Mouse (Mus musculus): ENCODE data around the gene Ppp1r1b.

The Ppp1r1b gene

DNA sequence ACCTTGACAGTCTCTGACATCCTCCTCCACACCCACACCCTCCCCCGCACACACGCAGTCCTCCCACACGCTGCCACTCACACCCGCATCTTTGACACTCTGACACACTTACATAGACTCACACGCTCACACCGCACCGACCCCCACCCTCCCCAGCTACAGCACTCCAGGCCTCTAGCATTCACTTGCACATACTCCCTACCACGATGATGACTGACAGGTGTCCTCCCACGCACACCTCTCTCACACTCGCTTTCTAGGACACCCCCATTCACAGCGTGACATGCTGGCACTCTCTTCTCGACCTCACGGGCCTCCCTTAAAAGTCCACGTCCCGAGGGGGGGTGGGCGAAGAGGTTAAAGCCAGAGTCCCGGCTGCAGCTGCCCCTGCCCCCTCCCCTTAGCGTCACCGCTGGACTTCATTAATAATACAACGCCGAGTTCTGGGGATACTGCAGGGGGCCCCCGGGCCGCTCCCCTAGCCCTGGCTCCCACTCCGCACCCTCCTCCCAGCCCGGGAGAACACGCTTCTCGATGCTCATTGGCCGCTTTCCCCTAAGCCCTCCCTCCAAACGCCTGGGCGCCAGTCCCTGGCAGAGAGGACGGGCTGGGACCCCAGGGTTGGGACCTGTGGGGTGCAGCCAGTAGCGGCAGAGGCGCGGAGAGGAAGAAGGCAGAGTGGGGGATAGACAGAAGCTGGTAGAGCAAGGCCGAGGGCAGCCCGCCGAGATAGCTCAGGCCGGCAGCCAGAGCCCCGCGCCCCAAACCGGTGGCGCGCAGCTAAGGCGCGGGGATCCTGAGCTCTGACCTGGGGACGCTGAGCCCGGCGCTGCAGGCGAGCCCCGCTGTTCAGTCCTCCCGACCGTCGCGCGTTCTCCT, at the start of gene Ppp1r1b:
TSS of gene Ppp1r1b (plus strand) at position 322 of the 879 bp plus-strand sequence.
- DNase-seq: peak; percentile 52 to 62

DNA sequence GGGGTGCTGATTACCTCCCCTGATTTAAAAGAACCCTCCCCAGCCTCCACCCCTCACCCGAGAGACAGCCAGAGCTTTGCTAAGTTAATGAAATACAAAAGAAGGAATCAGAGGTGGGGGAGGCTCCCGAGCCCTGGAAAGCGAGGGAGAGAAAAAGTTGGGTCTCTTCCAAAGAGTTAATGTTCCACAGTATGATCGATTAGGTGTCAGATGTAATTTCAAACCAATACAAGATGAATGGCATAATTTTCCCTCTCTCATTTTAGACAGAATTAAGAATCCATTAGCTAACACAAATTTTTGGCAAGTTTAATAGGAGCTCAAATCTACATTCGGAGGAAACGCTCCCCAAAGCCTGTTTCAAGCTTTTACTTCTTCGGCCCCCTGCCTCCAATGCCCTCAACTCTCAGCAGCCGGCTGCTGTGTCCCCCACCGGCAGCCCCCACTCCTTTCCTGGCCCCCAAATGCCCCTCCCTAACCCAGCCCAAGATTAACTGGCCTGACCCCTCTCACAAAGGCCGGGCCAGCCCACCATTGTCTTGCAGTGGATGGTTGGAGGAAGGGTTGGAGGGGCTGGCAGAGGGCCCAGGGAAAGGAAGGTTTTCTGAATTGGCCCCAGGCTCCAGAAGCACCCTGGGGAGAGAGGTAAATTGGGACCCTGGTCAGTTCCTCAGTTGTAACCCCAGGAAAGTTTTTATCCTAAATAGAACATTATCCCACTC, 49.6 kb upstream of the Ppp1r1b start:
- DNase-seq: no peak

DNA sequence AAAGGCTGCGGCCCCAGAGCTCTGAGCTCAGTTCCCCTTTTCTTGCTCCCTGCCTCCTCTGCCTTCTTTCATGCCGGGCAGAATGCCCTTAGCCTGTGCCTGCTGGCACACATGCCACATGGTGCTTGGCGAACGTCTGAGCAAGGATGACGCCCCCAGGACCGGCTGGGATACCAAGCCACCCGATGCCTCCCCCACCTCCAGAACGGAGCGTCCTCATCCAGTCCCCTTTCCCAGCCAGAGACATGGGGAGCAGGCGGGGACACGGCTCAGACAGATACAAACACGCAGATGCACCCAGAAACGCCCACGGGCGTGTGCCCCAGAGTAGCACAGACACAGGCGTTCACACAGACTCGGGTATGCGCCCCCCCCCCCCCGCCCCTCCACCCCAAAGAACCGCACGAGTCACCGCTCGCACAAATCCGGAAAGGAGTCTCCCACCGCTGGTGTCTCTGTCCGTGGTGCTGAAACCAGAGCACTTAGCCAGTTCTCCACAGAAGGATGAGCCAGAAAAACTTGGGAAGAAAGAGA, 34.3 kb upstream of the Ppp1r1b start:
- DNase-seq: no peak

DNA sequence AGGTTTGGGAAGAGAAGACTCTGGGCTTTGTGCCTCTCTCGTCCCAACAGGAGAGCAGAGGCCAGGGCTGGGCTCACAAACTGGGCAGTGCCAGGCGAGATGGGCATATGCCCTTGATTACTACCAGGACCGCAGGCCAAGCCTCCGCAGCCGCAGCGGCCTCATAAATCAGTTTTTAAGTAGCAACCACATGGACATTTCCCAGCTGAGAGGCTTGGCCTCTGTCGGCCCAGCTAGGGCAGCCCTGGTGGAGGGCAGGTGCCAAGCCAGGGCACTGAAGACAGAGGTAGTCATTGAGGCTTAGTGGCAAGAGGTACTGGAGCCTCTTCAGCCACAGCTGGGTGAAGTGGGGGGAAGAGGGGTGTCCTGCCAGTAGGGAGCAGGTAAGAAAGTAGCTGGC, 30.7 kb upstream of the Ppp1r1b start:
- no peak for DNase-seq

DNA sequence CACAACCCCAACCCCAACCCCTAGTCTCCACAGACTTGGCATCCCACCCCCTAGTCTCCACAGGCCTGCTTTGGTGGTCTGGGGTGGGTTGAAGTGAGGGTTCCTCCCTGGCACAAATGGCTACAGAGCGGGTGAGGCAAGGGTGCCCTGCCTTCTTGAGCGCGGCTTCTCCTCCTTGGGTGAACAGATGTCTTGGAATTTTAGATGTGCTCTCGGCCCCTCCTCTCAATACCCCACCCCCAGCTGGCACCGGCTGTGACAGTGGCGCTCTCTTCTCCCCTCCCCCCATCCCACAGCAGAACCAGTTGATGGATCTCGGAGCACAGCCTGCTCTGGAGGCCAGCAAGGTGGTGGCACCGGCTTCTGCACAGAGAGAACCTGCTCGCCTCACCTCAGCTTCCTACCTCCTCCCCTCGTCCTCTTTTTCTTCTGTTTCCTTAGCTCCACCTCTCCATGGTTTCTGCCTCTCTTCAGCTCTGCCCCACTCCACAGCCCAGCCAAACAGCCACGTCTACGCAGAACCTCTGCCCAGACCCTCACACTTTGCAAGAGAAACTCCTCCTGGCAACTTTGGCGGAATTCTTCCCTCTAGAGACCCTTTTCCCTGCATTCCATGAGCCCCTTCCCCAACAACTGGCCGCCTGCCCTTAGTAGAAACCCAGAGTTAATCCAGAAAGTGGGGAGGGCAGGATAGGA, 29.6 kb upstream of the Ppp1r1b start:
- no peak for DNase-seq

DNA sequence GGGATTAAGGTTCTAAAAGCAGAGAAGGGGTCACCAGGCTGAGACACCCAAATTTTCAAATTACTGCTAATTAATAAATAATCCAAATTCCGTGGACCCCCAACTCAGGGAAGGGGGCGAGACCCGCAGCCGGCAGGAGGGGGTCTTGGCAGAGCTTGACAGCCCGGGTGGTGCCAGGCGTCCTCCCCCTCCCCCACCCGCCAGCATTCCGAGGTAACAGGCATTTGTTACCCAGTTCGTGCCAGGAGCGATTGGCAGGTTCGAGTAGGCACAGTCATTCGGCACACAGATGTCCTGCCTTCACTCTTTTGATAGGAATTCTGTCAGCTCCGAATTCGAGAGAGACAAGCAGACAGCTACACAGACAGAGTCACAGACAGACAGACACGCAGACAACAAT, 29.1 kb upstream of the Ppp1r1b start:
- DNase-seq: no peak

DNA sequence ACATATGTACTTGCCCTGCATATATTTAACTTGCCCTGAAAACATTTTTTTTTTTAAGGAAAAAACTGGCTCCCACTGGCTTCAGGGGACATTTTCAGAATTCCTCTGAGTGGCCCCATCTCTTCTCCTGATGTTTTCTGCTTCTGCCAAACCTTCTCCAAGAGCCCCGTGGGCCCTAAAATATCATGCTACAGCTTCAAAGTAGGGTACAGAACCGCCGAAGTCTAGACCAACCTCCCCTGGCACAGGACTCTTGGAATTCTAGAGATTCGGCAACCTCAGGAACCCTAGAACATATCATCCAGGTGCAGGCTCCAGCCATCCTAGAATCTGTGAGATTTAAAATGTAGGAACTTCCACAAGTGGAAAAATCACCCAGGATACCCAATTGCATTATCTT, 28.7 kb upstream of the Ppp1r1b start:
- no peak for DNase-seq

DNA sequence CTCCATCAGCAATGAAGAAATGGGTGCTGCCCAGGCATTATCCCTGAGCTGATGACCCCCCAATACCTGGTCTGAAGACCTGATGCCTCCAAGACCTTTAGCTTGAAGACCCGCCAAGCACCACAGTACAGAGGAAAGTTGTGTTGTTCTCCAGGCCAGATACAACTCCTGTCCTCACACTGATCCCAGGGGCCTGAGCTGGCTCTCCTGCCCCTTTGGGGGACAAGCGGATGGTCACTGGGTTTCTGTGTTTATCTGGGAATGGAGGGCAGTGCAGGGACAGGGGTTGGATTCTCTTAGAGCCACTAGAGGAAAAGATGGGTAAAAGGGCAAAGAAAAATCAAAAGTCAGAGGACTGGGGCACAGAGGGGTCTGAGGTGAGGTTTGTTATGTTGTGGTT, 28.3 kb upstream of the Ppp1r1b start:
- DNase-seq: no peak

DNA sequence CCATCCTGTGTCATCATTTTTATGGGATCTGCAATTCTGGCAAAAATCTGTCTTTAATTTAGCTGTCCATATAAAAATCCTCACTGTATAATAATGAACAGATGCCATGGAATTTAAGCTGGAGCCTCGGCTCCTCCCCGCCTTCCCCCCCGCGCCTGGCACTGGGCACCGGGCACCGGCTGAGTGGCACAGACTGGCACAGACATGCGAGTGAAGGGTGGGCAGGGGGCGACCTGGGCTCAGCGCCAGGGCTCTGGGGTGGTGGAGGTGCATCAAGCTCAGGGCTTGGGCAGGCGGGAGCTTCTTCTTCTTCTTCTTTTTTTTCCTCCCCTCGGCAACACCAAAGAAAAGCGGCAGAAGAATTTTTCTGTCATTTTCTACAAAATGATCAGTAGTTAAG, 27.8 kb upstream of the Ppp1r1b start:
- DNase-seq: no peak

DNA sequence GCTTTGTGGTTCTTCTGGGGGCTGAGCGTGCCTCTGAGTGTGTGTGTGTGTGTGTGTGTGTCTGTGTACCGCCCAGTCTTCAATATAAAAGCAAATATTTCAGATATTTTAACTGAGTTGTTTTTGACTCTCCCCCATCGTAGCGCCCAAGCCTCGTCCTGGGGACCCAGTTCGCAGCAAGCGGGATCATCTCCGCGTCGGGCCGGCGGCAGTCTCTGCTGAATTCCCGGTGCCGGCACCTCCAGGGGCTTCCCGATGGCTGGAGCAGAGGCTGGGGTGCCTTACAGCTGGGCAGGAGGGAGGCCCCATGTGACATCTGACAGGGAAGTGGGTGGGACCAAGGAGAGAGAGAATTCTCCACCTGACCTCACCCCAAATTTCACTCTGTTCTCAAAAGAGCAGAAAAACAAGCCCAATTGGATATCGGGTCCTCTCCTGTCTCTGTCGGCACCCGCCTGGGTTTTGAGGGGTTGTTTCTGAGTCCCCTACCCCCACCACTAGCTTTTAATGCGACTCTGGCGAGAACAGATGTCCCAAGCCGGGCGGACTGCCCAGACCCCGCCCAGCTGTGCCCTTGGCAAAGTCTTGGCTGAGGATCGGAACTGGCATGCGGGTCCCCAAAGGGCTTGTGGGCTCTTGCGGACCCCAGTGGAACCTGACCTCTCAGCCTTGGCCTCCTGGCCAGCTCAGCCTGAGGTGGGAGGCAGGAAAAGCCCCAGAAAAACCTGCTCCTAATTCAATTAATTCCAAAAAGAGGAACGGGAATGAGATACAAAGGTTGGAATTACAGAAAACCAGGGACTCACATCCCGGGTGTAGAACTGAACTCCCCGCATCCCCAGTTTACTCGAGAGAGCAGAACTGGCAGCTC, 27.2 kb upstream of the Ppp1r1b start:
- DNase-seq: no peak

DNA sequence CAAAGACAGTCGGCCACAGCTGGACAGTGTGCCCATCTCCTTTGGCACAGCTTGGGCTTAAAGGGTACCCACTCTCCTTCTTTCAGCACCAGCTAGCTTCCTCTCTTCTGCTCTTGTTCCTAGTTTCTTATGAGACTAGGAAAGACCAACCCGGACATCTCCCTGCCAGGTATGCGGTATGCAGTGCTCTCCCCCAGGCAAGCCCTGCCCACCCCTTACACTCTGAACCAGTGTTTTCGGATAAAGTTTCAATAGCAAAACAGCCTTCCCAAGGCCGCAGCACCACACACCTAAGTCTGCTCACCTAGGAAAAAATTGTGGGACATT, 26.6 kb upstream of the Ppp1r1b start:
- no peak for DNase-seq

DNA sequence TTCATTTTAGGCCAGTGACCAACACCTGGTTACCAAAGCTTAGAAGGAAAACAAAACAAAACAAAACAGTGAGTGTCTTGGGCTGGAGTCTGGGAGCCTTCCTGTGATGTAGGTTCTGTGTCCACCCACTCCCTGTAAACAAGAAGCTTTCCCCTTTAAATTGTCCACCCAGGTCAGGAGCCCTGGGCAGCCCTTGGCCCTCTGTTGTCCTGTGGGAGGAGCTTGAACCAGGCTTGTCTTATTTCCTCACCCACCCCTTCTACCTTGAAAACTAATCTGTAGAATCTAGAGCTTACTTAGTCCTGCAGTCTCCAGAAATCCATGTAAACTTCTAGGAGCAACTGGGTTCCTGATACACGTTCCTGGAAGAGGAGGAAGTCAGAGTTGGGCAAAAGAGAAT, 26.0 kb upstream of the Ppp1r1b start:
- DNase-seq: no peak

DNA sequence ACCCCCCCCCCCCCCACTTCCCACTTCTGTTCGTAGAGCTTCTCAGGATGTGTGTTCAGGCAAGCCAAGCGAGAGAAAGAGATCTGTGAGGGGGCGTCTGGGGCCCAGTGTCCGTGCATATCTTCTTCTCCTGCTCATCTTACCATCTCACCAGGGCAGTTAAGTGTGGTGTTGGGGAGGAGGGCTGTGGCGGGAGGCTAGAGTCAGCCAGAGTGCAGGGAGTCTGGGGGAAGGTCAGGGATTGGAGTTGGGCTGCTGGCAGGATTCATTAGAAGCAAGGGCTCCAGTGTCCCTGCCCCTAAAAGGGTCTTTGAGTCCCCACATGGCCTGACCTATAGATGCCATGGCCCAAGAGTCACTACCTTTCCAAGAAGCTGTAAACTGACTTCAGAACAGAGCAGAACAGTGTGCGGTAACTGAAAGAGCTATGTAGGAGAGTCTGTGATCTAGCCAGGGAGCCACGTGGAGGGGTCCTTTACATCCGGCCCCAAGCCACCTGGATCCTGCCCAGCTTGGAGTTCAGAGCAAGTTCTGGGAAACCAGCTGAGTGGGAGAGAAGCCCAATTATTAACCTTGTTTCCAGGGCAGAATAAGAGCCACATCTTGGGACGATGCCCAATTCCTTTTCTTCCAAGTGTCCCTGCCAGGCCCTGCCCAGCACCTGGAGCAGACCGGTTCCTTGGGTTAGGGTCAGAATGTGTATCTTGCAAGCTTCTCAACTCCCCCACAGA, 24.9 kb upstream of the Ppp1r1b start:
- no peak for DNase-seq

DNA sequence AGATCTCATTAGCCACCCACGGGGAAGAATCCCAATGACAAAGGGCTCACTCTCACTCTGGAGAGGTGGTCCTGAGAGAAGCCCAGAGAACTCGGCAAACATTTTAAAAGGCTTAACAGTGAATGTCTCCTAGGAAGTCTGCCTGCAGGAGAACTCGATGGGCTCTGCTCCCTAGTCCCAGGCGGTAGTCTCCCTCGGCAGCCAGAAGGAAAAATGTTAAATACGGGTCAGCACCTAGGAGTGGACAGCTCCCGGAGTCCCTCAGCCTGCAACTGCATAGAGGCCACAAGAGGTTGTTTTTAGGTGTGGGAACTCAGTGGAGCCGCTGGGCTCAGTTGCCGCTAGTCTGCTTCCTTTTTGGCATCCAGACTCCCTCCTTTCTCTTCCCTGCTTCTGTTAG, 24.3 kb upstream of the Ppp1r1b start:
- DNase-seq: no peak

DNA sequence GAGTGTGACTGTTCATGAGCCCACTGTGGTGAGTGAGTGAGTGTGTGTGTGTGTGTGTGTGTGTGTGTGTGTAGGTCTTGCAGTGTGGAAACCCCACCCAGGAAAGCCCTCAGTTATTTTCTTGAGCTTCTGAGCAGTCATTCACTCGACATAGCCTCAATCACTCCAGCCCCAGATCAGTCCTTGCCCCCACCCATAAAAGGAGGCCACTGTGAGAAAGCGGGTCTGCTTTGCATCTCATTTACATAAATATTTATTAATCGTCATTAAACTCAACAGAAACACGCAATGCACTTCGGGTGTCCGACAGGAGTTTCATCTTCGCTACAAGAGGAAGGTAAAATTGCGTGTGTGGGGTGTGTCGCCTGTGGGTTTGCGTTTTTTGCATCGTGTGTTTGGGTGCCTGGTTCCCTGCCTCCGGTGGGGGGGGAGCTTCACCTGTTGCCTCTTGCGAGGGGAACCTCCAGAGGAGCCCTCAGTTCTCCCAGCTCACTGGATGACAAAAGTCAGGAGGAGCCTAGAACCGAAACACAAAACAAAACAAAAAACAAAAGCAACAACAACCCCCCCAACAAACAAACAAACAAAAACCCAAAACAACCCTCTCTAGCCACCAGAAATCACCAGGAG, 22.9 kb upstream of the Ppp1r1b start:
- DNase-seq: no peak

DNA sequence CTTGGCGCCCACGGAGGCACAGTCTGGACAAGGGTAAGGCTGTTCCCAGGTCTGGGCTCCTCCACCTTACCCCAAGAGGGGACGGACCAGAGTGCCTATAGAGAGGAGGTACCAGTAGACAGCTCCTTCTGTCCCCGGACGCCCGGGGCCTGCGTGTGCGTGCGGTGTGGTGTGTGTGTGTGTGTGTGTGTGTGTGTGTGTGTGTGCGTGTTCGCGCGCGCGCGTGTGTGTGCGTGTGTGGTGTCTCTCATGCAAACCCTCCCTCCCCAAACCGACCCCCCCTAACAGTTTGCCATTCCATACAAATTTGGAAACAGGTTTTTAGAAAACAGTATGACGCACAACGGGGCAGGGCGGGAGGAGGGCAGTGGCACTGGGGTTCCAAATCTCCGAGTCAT, 22.4 kb upstream of the Ppp1r1b start:
- DNase-seq: no peak

DNA sequence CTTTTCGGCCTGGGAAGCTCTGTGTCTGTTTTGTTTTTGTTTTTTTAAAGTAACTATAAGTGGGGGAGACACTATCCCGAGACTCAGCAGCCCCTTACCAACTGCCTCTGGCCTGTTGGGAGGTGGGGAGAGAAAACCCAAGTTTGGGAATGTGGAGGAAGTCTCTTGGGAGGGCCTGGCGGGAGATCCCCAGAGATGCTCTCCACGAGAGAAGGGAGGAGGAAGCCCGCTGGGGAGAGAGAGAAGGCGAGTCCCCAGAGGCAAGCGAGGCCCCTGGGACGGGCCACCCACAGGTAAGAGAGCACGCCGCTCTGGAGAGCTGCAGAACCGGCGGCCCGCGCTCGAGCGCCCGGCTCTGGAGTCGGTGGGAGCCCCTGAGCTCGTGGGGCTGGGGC, 21.5 kb upstream of the Ppp1r1b start:
- no peak for DNase-seq

DNA sequence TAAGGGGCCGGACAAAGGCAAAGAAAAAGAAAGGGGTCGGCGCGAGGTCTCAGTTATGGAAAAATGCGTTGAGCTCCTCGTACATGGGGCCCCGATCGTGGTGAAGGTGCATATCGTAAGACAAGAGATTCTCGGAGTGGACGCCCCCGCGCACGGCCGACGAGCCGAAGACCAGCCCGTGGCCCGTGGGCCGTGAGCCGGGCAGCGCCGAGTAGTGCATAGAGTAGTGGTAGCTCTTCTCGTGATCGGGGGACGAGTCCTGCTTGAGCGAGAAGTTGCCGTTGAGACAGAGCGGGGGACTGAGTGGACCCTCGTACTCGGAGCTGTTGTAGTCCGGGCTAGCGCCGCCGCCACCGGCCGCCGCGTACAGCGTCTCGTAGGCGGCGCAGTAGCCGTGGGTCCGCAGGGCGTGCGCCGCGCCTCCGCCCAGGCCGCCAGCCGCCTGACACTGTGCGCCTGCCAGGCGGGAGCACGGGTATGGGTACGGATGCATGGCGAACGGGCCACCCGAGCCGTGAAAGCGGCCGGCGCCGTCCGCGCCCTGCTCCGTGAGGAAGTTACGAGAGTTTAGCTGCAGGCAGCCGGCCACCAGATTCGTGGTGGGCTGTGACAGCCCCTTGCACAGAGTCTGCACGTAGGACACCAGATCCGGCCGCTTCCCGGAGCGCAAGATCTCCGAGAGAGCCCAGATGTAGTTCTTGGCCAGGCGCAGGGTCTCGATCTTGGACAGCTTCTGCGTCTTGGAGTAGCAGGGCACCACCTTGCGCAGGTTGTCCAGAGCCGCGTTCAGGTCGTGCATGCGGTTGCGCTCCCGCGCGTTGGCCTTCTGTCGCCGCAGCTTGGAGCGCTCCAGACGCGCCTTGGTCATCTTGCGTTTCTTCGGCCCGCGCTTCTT, 20.8 kb upstream of the Ppp1r1b start:
- DNase-seq: no peak

DNA sequence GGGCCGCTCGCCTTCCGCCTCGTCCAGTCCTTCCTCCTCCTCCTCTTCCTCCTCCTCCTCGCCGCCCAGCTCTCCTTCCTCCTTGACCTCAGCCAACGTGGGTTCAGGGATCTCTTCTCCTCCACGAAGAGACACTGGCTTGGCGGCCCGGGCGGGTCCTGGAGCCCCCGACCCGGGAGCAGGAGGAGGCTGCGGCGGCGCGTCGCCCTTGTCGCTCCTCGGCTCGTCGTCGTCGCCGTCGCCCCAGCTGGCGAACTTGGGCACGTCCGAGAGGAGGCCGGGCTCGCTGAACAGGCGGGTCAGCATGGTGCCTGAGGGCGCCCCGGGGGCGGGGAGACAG, 20.2 kb upstream of the Ppp1r1b start:
- no peak for DNase-seq

DNA sequence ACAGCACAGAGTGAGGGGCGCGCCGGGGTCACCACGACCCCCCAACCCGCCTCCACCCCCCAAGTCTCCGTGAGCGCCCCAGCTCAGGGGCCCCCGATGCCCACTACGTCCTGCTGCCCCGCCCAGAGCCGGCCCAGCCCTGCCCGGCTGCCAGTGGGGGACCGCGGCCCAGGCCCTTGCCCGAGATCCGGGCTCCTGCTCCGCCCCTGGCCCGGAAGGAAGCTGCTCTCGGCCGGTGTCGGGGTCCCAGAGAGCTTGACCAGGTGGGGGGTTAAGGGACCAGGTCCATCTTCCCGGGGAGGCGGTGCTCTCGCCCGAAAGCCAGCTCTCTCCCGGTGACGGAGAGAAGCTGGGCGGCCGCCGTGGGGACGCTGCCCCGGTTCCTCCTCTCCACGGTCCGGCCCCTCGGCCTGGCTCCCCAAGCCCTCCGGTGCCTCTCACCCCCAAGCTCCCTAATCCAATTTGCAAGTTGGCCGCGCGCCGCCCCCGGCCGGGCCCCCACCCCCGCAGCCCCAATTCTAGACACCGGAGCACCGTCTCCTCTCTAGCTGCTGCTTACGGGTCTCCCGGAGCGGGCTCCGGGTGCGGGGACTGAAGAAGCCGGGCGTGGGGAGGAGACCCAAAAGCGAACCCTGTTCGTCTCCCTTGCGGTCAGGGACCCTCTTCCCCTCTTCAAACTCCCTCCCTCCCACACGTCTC, 19.7 kb upstream of the Ppp1r1b start:
- DNase-seq: no peak

Data from thymus, adult 18-20 months (tissue).